Mouse (Mus musculus) liver, adult 2 months (tissue): Measurements from ENCODE around the gene Gm10376. TPM values are rescaled to one million over a fixed set of nuclear protein-coding genes. Genes with fewer than 3 reads are reported as not detected.
"Not testable (repeated sequence)": the region's sequence is repeated elsewhere in the genome, so short reads cannot be mapped to it uniquely, and the experiment has no call there.

Source experiments
- DNase-seq: peaks from one replicate; pipeline ENCODE4 v3.0.0-alpha.2; 2011; ENCODE audit warnings: low read depth, low spot score; ENCODE audit errors: extremely low read depth
- H3K27ac ChIP-seq: fragments of 200-500 bp; replicated peaks from 2 replicates; pipeline ENCODE4 v1.5.1; 2012; ENCODE audit warnings: low read depth, mild to moderate bottlenecking, control low read depth, inconsistent platforms, low read length; ENCODE audit not compliant: insufficient read depth
- H3K27me3 ChIP-seq: fragments of 200-500 bp; 2 replicates; pipeline ENCODE4 v1.6.1; 2012; ENCODE audit warnings: mild to moderate bottlenecking, moderate library complexity, low read length, inconsistent platforms; ENCODE audit not compliant: control insufficient read depth, insufficient read depth
- H3K36me3 ChIP-seq: fragments of 200-500 bp; 2 replicates; pipeline ENCODE4 v1.6.1; 2012; ENCODE audit warnings: low read length, inconsistent platforms; ENCODE audit not compliant: control insufficient read depth, insufficient read depth
- H3K4me1 ChIP-seq: fragments of 200-500 bp; 2 replicates; pipeline ENCODE4 v1.6.1; 2011; ENCODE audit warnings: low read length; ENCODE audit not compliant: control insufficient read depth, insufficient read depth
- H3K4me3 ChIP-seq: fragments of 200-500 bp; 2 replicates; pipeline ENCODE4 v1.5.1; 2011; ENCODE audit warnings: low read depth, mild to moderate bottlenecking, control low read depth, low read length, moderate library complexity; ENCODE audit not compliant: insufficient read depth
- H3K79me2 ChIP-seq: fragments of 200-500 bp; 2 replicates; pipeline ENCODE4 v1.6.1; 2012; ENCODE audit warnings: inconsistent platforms, mild to moderate bottlenecking, low read length, moderate library complexity; ENCODE audit not compliant: control insufficient read depth, insufficient read depth
- H3K9ac ChIP-seq: fragments of 200-500 bp; 2 replicates; pipeline ENCODE4 v1.6.1; 2012; ENCODE audit warnings: low read depth, mild to moderate bottlenecking, control low read depth, inconsistent platforms, low read length
- WGBS: fragments of 180-500 bp; shearing (Covaris S2); methylation state at CpG from one replicate; pipeline ENCODE4 v1.1.7; 2018; 5-methylcytosine and 5-hydroxymethylcytosine counted together
- polyA plus RNA-seq: library from polyadenylated mRNA; depleted of rRNA; stranded (reverse); fragments of >200 nt; gene quantifications from 2 replicates; pipeline ENCODE4 v1.2.3, GENCODE M21; 2012; rRNA removed
- total RNA-seq: library from RNA; depleted of rRNA; stranded (reverse); fragments of >200 nt; gene quantifications from 2 replicates; pipeline ENCODE4 v1.2.3, GENCODE M21; 2014; rRNA removed

Gm10376 gene
- total RNA-seq (not detected in 2 replicates), polyA plus RNA-seq (not detected in 2 replicates)

DNA sequence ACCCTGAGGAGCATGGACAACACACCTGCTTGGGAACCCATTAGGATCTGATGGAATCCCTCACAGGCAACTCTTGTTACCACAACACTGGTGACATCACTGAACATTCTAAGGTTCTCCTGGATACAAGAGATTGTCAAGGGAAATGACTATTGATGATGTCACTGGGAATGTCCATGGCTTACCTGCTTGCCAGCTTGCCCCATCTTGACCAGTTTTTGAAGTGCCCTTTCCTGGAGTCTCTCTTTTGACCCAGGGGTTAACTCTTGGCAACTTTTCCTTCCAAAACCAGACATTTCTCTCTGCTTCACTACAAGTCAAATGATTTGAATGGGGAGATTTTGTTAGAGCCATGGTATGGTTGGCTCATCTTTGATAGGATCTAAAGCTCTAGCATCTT lies at the start of gene Gm10376:
Gm10376 (minus strand) TSS at position 101 of the 400 bp plus-strand sequence.
- H3K27ac ChIP-seq, H3K27me3 ChIP-seq, H3K36me3 ChIP-seq, H3K79me2 ChIP-seq, DNase-seq, H3K4me3 ChIP-seq, H3K9ac ChIP-seq, H3K4me1 ChIP-seq: not testable (repeated sequence)

DNA sequence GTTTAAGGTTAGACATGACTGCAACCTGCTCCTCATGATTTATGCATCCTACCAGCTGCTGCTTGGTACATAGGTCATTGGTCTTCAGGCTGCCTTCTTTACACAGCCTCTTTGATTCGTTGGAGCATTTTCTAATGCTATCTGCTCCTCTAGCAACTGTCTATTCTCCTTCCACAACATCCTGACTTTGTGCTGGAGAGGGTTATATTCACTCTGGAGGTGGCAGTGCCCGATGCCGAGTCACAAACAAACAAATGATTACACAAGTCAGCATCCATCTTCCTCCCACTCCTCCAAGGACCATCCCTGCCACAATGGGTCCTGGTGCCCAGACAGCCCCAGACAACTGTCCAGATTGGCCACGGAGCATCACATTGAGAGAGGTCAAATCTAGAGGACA lies 44.8 kb upstream of the Gm10376 start:
- H3K4me3 ChIP-seq, H3K79me2 ChIP-seq, DNase-seq, H3K27ac ChIP-seq, H3K4me1 ChIP-seq, H3K27me3 ChIP-seq, H3K36me3 ChIP-seq, H3K9ac ChIP-seq: not testable (repeated sequence)
- WGBS: 58% methylated on average over 4 of the region's 4 CpGs

DNA sequence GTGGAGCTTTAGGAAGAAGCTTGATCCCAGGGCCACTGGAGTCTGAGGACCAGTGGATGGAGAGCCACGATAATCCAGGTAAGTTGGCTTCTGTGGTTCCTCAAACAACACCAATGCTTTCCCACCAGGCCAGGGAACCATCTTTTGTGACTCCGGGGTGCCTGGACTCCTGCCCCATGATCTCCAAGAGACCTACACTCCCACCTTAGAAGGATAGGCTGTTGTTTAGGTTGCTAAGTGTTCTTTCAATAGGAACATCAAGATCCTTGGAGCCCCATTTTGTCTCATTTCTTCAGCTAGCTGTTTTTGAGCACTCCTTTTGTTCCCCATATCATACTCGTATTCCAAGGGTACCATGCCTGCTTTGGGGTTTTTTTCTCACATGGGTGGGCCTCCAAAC lies 42.6 kb upstream of the Gm10376 start:
- H3K9ac ChIP-seq, H3K79me2 ChIP-seq, DNase-seq, H3K4me1 ChIP-seq, H3K36me3 ChIP-seq, H3K27ac ChIP-seq, H3K4me3 ChIP-seq, H3K27me3 ChIP-seq: not testable (repeated sequence)
- 73% methylated on average over 3 of the region's 3 CpGs for WGBS

DNA sequence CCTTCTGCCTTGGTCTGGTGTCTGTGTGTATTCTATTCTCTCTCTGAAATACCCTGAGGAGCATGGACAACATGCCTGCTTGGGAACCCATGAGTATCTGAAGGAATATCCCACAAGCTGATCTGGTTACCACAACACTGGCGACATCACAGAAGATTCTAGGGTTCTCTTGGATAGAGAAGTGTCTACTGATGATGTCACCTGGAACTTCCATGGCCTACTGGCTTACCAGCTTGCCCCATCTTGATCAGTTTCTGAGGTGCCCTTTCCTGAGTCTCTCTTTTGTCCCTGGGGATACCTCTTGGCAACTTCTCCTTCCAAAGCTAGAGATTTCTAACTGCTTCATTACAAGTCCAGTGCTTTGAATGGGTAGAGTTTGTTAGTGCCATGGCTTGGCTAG lies 21.9 kb downstream of the Gm10376 start, which contains the start of gene Gm8082:
Gm8082 (minus strand) TSS at position 101 of the 400 bp plus-strand sequence.
- not testable (repeated sequence) for H3K36me3 ChIP-seq

More for the DNA sequence above, 21.9 kb downstream of the Gm10376 start, which contains the start of gene Gm8082:
- not testable (repeated sequence) for H3K79me2 ChIP-seq, H3K27ac ChIP-seq, H3K27me3 ChIP-seq, H3K4me3 ChIP-seq, H3K4me1 ChIP-seq, H3K9ac ChIP-seq, DNase-seq
- no CpG with 5 or more reads among the region's 1 CpGs for WGBS

Other genes starting within 250 kb of the Gm10376 start
- gene Gm3015, start 246.8 kb downstream of the Gm10376 start, total RNA-seq: not detected in 2 replicates
- gene Gm3015, start 246.8 kb downstream of the Gm10376 start, polyA plus RNA-seq: not detected in 2 replicates
- not detected in 2 replicates for gene Gm10377, start 217.6 kb downstream of the Gm10376 start, total RNA-seq
- gene Gm10377, start 217.6 kb downstream of the Gm10376 start, polyA plus RNA-seq: not detected in 2 replicates
- not detected in 2 replicates for gene Gm21977, start 162.2 kb downstream of the Gm10376 start, total RNA-seq
- not detected in 2 replicates for gene Gm21977, start 162.2 kb downstream of the Gm10376 start, polyA plus RNA-seq
- not detected in 2 replicates for gene Gm8082, start 22.0 kb downstream of the Gm10376 start, total RNA-seq
- not detected in 2 replicates for gene Gm8082, start 22.0 kb downstream of the Gm10376 start, polyA plus RNA-seq
- gene Gm8094, start 61.0 kb upstream of the Gm10376 start, total RNA-seq: not detected in 2 replicates
- not detected in 2 replicates for gene Gm8094, start 61.0 kb upstream of the Gm10376 start, polyA plus RNA-seq
- not detected in 2 replicates for gene Gm8104, start 85.0 kb upstream of the Gm10376 start, total RNA-seq
- gene Gm8104, start 85.0 kb upstream of the Gm10376 start, polyA plus RNA-seq: not detected in 2 replicates
- gene Gm7233, start 164.2 kb upstream of the Gm10376 start, total RNA-seq: not detected in 2 replicates
- not detected in 2 replicates for gene Gm7233, start 164.2 kb upstream of the Gm10376 start, polyA plus RNA-seq
- gene Gm8122, start 219.7 kb upstream of the Gm10376 start, total RNA-seq: not detected in 2 replicates
- not detected in 2 replicates for gene Gm8122, start 219.7 kb upstream of the Gm10376 start, polyA plus RNA-seq
- not detected in 2 replicates for gene Gm8126, start 243.0 kb upstream of the Gm10376 start, total RNA-seq
- gene Gm8126, start 243.0 kb upstream of the Gm10376 start, polyA plus RNA-seq: not detected in 2 replicates